Mouse (Mus musculus) kidney, embryonic 15.5 days (tissue): ENCODE data around the gene Git2. TPM values are rescaled to one million over a fixed set of nuclear protein-coding genes. Genes with fewer than 3 reads are reported as not detected.
A peak's percentile ranks its signal among the peaks of the same experiment; 100 is the strongest.

ENCODE experiments used
- ATAC-seq: fragments of 200-750 bp; cut with Nextera tagmentation; replicated peaks from 2 replicates; pipeline ENCODE4 v1.8.0; 2017; ENCODE audit warnings: moderate TSS enrichment; ENCODE audit not compliant: low FRiP score
- H3K27ac ChIP-seq: fragments of 300-500 bp; sonication (generic); 2 replicates; pipeline ENCODE4 v1.5.1; 2015; ENCODE audit warnings: mild to moderate bottlenecking, inconsistent platforms
- H3K27me3 ChIP-seq: fragments of 300-500 bp; sonication (generic); 2 replicates; pipeline ENCODE4 v1.6.1; 2015; ENCODE audit warnings: inconsistent platforms
- H3K36me3 ChIP-seq: fragments of 300-500 bp; sonication (generic); 2 replicates; pipeline ENCODE4 v1.6.1; 2015; ENCODE audit warnings: inconsistent platforms
- H3K4me1 ChIP-seq: fragments of 300-500 bp; sonication (generic); 2 replicates; pipeline ENCODE4 v1.6.1; 2015; ENCODE audit warnings: inconsistent platforms
- H3K4me2 ChIP-seq: fragments of 300-500 bp; sonication (generic); 2 replicates; pipeline ENCODE4 v1.6.1; 2015; ENCODE audit warnings: moderate library complexity, mild to moderate bottlenecking, inconsistent platforms
- H3K4me3 ChIP-seq: fragments of 300-500 bp; sonication (generic); replicated peaks from 2 replicates; pipeline ENCODE4 v1.5.1; 2015; ENCODE audit warnings: mild to moderate bottlenecking, inconsistent platforms
- H3K9ac ChIP-seq: fragments of 300-500 bp; sonication (generic); 2 replicates; pipeline ENCODE4 v1.6.1; 2015; ENCODE audit warnings: mild to moderate bottlenecking, inconsistent platforms
- H3K9me3 ChIP-seq: fragments of 300-500 bp; sonication (generic); replicated peaks from 2 replicates; pipeline ENCODE4 v1.6.1; 2016; ENCODE audit warnings: inconsistent platforms
- WGBS: fragments of 180-500 bp; shearing (Covaris S2); methylation state at CpG from one replicate; pipeline ENCODE4 v1.1.7; 2015; ENCODE audit warnings: mixed read lengths; 5-methylcytosine and 5-hydroxymethylcytosine counted together
- polyA plus RNA-seq: library from polyadenylated mRNA; unstranded; fragments of >200 nt; fragmentation: Nextera tagmentation; extraction: Ambion mirVana; gene quantifications from 2 replicates; pipeline ENCODE4 v1.2.1, GENCODE M21; 2015

The Git2 gene
- polyA plus RNA-seq, 1 experiment from 2014 or later = 45.5 TPM

- no peaks in the 10 kb centered on the region for H3K9me3 ChIP-seq
- peak overlapping the region; percentile 90 for H3K4me2 ChIP-seq
- peaks cover 34% of the 10 kb centered on the region for H3K4me1 ChIP-seq
- WGBS = under 1% methylated on average over 38 of the region's 52 CpGs
- peak overlapping the region; percentile 97 for H3K9ac ChIP-seq
- peak overlapping the region; percentile 91 for H3K27ac ChIP-seq
- H3K4me3 ChIP-seq = peak overlapping the region; percentile 99
- ATAC-seq = peak; percentile 80
- no peaks in the 10 kb centered on the region for H3K27me3 ChIP-seq
- H3K36me3 ChIP-seq = 0 out of 2 replicates have a peak, but pooled peaks cover 6% of the 10 kb centered on the region
These were observed 2.1 kb downstream of the Git2 start for GRCm38 (mm10) chr5:114773211-114773710.

DNA sequence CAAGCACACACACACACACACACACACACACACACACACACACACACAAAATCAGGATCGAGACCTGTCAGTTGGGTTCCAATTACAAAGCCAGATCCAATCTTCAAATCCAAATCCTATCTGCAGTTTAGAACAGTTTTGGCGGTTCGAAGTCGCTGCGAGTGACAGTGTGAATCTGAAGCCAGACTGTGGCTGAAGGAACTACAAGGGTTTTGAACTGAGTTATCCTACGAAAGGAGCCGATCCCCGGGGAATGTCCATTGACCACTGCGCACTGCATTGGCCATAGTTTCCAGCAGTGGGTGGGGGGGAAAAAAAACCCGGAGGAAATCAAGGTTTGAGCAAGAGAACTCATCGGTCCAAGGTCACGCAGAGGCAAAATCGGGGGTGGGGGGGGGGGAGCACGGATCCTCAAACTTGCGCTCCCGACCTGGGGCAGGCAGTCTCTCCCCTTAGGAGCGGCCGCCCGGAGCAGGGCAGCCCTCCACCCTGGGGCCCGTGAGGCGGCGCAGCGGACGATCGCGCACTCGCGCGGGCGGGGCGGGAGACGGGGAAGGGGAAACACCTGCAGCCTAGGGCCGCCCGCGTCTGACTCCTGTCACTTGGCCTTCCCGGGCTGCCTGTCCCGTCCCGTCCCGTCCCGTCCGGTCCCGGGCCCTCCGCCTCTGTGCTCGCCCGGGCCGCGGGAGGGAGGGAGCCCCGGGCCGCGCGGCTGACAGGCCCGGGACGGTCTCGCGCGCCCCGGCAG is 2.7 kb downstream of the Git2 start:
- peak overlapping the region; percentile 90 for H3K4me2 ChIP-seq
- peak overlapping the region; percentile 97 for H3K9ac ChIP-seq
- peak overlapping the region; percentile 99 for H3K4me3 ChIP-seq
- H3K27ac ChIP-seq = peak overlapping the region; percentile 91
- ATAC-seq = peak; percentile 65
- 2% methylated on average over 34 of the region's 57 CpGs for WGBS
- no peaks in the 10 kb centered on the region for H3K27me3 ChIP-seq
- 0 out of 2 replicates have a peak, but pooled peaks cover 6% of the 10 kb centered on the region for H3K36me3 ChIP-seq
- H3K9me3 ChIP-seq = no peaks in the 10 kb centered on the region
- H3K4me1 ChIP-seq = peaks cover 37% of the 10 kb centered on the region

- 0 out of 2 replicates have a peak, but pooled peaks cover 6% of the 10 kb centered on the region for H3K36me3 ChIP-seq
- H3K27me3 ChIP-seq = no peaks in the 10 kb centered on the region
- peaks cover 39% of the 10 kb centered on the region for H3K4me1 ChIP-seq
- H3K27ac ChIP-seq = no peak overlapping the region
- H3K4me3 ChIP-seq = peak overlapping the region; percentile 99
- H3K9ac ChIP-seq = peak overlapping the region; percentile 97; the same call in 1 of the 2 replicates
- H3K9me3 ChIP-seq = no peaks in the 10 kb centered on the region
- 68% methylated on average over 8 of the region's 8 CpGs for WGBS
- no peak for ATAC-seq
- peak overlapping the region; percentile 90 for H3K4me2 ChIP-seq
These were observed 3.5 kb downstream of the Git2 start for GRCm38 (mm10) chr5:114771796-114772195.

DNA sequence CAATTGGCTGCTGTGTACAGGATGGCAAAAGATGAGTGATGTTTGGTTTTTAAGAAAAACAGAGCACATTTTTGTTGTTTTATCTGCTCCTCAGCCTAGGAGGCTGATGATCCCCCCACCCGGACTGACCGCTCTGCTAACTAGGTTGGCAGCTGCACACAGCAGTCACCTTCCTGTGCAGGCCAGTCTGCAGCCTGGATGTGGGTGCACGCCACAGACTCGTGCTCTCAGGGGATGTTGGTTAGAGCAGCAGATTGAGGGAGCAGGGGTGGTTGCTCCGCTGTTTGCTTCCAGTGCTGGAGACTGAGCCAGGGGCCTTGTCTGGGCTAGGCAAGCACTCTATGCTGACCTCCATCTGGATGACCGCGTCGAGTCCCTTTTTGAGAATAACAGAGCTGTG is 5.5 kb downstream of the Git2 start:
- Histone ChIP-seq H3K36me3 (peaks cover 21% of the 10 kb centered on the region), H3K9me3 (no peaks in the 10 kb centered on the region)

DNA sequence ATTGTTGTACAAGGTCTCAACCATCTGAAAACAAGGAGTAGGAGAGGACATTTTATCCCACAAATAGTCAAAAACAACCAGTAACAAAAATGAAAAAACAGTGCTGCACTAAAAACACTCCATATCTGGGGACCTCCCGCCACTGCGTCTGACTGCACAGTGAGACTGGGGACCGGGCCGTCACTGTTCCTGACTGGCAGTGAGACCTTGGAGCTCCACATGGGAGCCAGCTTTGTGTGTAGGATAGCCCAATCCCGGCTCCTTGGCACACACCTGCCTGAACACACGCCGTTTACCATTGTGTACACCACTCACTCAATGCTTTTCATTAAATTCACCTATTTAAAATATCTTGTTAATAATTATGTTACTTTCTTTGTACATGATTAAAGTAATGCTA is 8.1 kb downstream of the Git2 start:
- Histone ChIP-seq H3K4me3 (no peak overlapping the region), H3K4me1 (peaks cover 20% of the 10 kb centered on the region), H3K9ac (no peak overlapping the region), H3K4me2 (no peak overlapping the region), H3K27ac (no peak overlapping the region), H3K27me3 (no peaks in the 10 kb centered on the region), H3K9me3 (no peaks in the 10 kb centered on the region), H3K36me3 (peaks cover 46% of the 10 kb centered on the region)
- no peak for ATAC-seq
- WGBS = 90% methylated on average over 7 of the region's 7 CpGs

More for the DNA sequence above, 5.5 kb downstream of the Git2 start:
- H3K27me3 ChIP-seq = no peaks in the 10 kb centered on the region
- no peak overlapping the region for H3K9ac ChIP-seq
- ATAC-seq = no peak
- no peak overlapping the region for H3K4me2 ChIP-seq
- 90% methylated on average over 8 of the region's 8 CpGs for WGBS
- no peak overlapping the region for H3K4me3 ChIP-seq
- peaks cover 28% of the 10 kb centered on the region for H3K4me1 ChIP-seq
- no peak overlapping the region for H3K27ac ChIP-seq

GRCm38 (mm10) chr5:114766686-114767085 is 8.6 kb downstream of the Git2 start:
- H3K27ac ChIP-seq = no peak overlapping the region
- no peak overlapping the region for H3K9ac ChIP-seq
- ATAC-seq = no peak
- 89% methylated on average over 8 of the region's 8 CpGs for WGBS
- peaks cover 15% of the 10 kb centered on the region for H3K4me1 ChIP-seq
- H3K4me3 ChIP-seq = no peak overlapping the region
- H3K9me3 ChIP-seq = no peaks in the 10 kb centered on the region
- H3K36me3 ChIP-seq = peaks cover 51% of the 10 kb centered on the region
- H3K4me2 ChIP-seq = no peak overlapping the region
- H3K27me3 ChIP-seq = no peaks in the 10 kb centered on the region

DNA sequence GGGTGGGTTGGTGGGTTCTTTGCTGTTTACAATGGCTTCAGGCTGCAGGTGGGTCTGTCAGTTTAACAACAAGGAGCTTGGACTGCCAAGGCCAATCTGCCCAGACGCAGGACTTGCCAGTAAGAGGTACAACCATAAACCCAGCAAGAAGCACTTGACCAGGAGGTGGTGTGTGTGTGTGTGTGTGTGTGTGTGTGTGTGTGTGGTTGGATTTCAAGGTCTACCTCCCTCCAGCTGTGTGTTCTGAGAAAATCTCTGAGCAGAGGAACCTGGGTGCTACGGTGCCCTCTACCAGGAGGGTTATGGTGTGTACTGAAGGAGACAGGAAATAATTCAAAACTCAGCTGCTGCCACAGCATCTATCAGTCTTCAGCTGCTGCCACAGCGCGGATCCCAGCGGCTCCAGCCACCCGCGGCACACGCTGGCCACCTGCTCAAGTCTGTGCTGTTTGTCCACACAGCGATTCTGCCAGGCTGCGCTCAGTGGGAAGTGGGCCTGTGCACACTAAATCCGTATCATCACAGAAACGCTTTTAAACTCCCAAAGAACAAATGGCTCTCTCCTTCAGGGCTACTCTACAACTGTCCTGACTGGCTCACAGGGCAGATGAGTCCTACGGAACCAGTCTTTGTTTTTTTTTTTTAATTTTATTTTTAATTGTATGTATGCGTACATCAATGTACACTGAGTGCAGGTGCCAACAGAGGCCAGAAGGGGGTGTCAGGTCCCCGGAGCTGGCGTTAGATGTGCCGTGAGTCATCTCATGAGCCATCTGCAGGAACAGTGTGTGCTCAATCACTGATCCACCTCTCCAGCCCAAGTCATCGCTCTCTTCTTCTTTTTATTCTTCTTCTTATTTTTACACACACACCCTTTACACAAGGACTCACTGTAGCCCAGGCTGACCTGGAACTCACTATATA is 10.2 kb downstream of the Git2 start:
- H3K9me3 ChIP-seq = no peaks in the 10 kb centered on the region
- no peak for ATAC-seq
- H3K36me3 ChIP-seq = peaks cover 66% of the 10 kb centered on the region
- peaks cover 13% of the 10 kb centered on the region; the same call in 1 of the 2 replicates for H3K4me1 ChIP-seq
- H3K4me3 ChIP-seq = no peak overlapping the region
- H3K9ac ChIP-seq = no peak overlapping the region
- H3K27me3 ChIP-seq = no peaks in the 10 kb centered on the region
- H3K4me2 ChIP-seq = no peak overlapping the region
- WGBS = 86% methylated on average over 18 of the region's 18 CpGs
- no peak overlapping the region for H3K27ac ChIP-seq

GRCm38 (mm10) chr5:114761980-114762379 is 13.3 kb downstream of the Git2 start:
- ATAC-seq = no peak
- peaks cover 89% of the 10 kb centered on the region for H3K36me3 ChIP-seq

GRCm38 (mm10) chr5:114759536-114760090 is 15.7 kb downstream of the Git2 start:
- Histone ChIP-seq H3K4me3 (no peak overlapping the region), H3K27me3 (no peaks in the 10 kb centered on the region), H3K4me1 (no peaks in the 10 kb centered on the region), H3K9ac (no peak overlapping the region), H3K4me2 (no peak overlapping the region), H3K36me3 (peaks cover 94% of the 10 kb centered on the region), H3K27ac (no peak overlapping the region), H3K9me3 (no peaks in the 10 kb centered on the region)
- WGBS = 90% methylated on average over 5 of the region's 5 CpGs
- ATAC-seq = no peak

More at GRCm38 (mm10) chr5:114761980-114762379, 13.3 kb downstream of the Git2 start:
- Histone ChIP-seq H3K9me3 (no peaks in the 10 kb centered on the region), H3K9ac (no peak overlapping the region), H3K27ac (no peak overlapping the region), H3K4me2 (no peak overlapping the region), H3K4me1 (peaks cover 5% of the 10 kb centered on the region; the same call in 1 of the 2 replicates), H3K4me3 (no peak overlapping the region), H3K27me3 (no peaks in the 10 kb centered on the region)
- 78% methylated on average over 8 of the region's 8 CpGs for WGBS

DNA sequence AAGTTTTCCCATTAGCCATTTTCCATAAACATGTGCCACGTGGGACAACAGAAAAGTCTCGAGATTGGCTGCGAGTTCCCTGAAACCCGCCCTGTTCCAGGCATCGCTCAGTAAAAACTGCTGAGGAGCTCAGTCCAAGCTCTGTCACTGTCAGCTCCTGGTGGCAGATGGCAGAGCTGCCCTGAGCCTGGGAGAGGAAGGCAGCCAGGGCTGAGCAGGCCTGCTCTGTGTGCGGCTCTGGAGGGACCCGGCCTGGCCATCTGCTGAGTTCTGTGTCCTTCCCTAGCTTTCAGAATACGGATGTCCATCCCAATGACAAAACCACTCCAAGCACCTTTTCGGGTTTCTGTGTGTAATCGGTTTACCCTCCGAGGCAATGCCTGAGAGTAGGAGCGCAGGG is 21.9 kb downstream of the Git2 start:
- no peak for ATAC-seq
- Histone ChIP-seq H3K9ac (no peak overlapping the region), H3K4me2 (no peak overlapping the region), H3K36me3 (peaks cover 92% of the 10 kb centered on the region), H3K4me3 (no peak overlapping the region), H3K27ac (no peak overlapping the region), H3K4me1 (no peaks in the 10 kb centered on the region), H3K27me3 (no peaks in the 10 kb centered on the region), H3K9me3 (no peaks in the 10 kb centered on the region)
- 94% methylated on average over 12 of the region's 12 CpGs for WGBS

DNA sequence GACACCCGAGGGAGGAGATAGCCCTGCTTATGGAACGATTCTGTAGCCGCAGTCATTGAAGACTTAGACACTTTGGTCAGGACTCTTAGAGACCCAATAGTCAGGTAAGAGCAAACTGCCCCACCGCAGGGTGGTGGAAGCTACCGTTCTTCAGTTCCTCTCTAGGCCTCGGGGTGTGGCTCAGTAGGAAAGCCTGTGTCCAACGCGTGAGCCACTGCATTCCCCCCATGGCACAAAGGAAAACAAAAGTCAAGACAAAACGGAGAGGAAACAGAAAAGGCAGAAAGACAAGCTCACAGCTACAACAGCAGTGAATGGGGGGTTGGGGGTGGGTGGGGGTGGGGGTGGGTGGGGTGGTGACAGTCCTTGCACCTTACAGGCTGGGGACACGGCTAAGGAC is 22.9 kb downstream of the Git2 start:
- H3K27me3 ChIP-seq = no peaks in the 10 kb centered on the region
- no peak overlapping the region for H3K27ac ChIP-seq
- ATAC-seq = no peak
- 91% methylated on average over 10 of the region's 10 CpGs for WGBS
- peaks cover 93% of the 10 kb centered on the region for H3K36me3 ChIP-seq
- H3K4me2 ChIP-seq = no peak overlapping the region
- no peak overlapping the region for H3K9ac ChIP-seq
- H3K4me3 ChIP-seq = no peak overlapping the region
- no peaks in the 10 kb centered on the region for H3K9me3 ChIP-seq
- H3K4me1 ChIP-seq = no peaks in the 10 kb centered on the region
